Mouse (Mus musculus): Measurements from ENCODE around the gene Ptbp2. TPM values are rescaled to one million over a fixed set of nuclear protein-coding genes. Genes with fewer than 3 reads are reported as not detected.

Ptbp2 gene
- polyA plus RNA-seq (2014; fragmentation: Illumina TruSeq; extraction: RNeasy Lipid Tissue Mini Kit (QIAGEN cat#74804); ENCODE audit: low read depth, low replicate concordance) = 24.9 TPM

DNA sequence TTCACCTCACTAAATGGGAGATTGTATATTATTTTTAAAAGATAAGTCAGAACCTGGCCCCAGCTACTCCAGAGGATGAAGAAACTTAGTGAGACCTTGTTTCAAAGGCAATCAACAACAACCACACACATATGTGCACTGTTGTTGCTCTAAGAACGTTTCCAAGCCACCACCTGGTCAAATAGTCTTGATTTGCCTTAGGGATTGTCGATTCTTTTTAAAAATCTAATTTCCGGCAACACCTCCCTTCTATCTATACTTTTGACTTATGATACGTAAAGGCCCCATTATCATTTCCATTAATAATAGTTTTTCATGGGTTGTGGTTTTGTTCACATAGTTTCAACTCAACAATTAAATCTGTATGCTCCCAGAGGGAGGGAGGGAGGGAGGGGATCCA, at the start of gene Ptbp2:
Ptbp2 (minus strand) TSS at position 101 of the 400 bp plus-strand sequence.

All from liver, adult 10 weeks (tissue).